Mouse (Mus musculus): ENCODE data around the gene Wnt9b.

The Wnt9b gene

DNA sequence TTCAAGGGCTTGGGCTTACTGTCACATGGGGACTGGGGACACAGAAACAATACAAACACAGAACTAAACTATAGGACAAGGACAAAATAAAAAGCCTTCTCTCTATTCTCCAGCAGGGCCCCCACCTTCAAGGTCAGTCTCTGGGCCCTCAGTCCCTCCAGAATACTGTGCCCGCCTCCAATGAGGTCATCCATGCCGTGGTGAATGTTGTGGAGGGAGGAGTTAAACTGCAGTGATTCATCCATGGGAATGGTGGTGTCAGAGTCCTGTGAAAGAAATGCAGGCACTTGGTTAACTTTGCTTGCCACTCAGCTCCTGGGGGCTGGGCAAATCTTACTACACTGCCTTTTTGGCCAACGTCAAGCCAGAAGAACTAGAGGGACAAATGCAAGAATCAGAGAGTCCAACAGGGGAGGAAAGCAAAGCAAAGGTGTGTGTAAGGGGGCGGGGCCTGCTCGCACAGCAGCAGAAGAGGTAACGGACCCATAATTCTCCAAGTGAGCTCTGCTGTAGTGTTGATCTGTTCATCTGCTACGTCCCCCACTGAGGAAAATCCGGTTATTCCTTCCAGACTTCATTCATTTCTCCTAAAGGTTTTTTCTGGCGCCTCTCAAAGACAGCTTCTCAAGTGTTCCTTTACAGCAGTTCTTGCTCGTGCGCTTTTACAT is 65.8 kb downstream of the Wnt9b start:
- no peak for DNase-seq (ENCODE audit: low read depth, low spot score)

All from telencephalon, adult 2 months (tissue).